Mouse (Mus musculus) lung, embryonic 16.5 days (tissue): ENCODE measurements around the gene Tmem202. TPM values are rescaled to one million over a fixed set of nuclear protein-coding genes. Genes with fewer than 3 reads are reported as not detected.

ENCODE experiments used
- ATAC-seq: fragments of 200-750 bp; cut with Nextera tagmentation; 2 replicates; pipeline ENCODE4 v1.8.0; 2017; ENCODE audit warnings: low read depth, mild to moderate bottlenecking, moderate library complexity
- H3K27ac ChIP-seq: fragments of 300-500 bp; sonication (generic); 2 replicates; pipeline ENCODE4 v1.5.1; 2014; ENCODE audit warnings: mild to moderate bottlenecking, control low read depth, low read length
- H3K27me3 ChIP-seq: fragments of 300-500 bp; sonication (generic); 2 replicates; pipeline ENCODE4 v1.6.1; 2014; ENCODE audit warnings: low read depth, low read length, mixed read lengths; ENCODE audit not compliant: control insufficient read depth, insufficient read depth
- H3K36me3 ChIP-seq: fragments of 300-500 bp; sonication (generic); 2 replicates; pipeline ENCODE4 v1.6.1; 2014; ENCODE audit warnings: low read length; ENCODE audit not compliant: control insufficient read depth, insufficient read depth
- H3K4me1 ChIP-seq: fragments of 300-500 bp; sonication (generic); replicated peaks from 2 replicates; pipeline ENCODE4 v1.6.1; 2014; ENCODE audit warnings: low read length, mixed read lengths; ENCODE audit not compliant: control insufficient read depth, insufficient read depth
- H3K4me2 ChIP-seq: fragments of 300-500 bp; sonication (generic); 2 replicates; pipeline ENCODE4 v1.6.1; 2014; ENCODE audit warnings: low read depth, low read length, control low read depth
- H3K4me3 ChIP-seq: fragments of 300-500 bp; sonication (generic); 2 replicates; pipeline ENCODE4 v1.5.1; 2014; ENCODE audit warnings: mild to moderate bottlenecking, low read length, control low read depth
- H3K9ac ChIP-seq: fragments of 300-500 bp; sonication (generic); 2 replicates; pipeline ENCODE4 v1.6.1; 2014; ENCODE audit warnings: low read length, control low read depth
- H3K9me3 ChIP-seq: fragments of 300-500 bp; sonication (generic); 2 replicates; pipeline ENCODE4 v1.6.1; 2016; ENCODE audit warnings: low read length; ENCODE audit not compliant: control insufficient read depth
- WGBS: fragments of 180-500 bp; shearing (Covaris S2); extraction: QIAGEN DNeasy Blood & Tissue Kit; methylation state at CpG from one replicate; pipeline ENCODE4 v1.1.7; 2014; 5-methylcytosine and 5-hydroxymethylcytosine counted together
- polyA plus RNA-seq: library from polyadenylated mRNA; unstranded; fragments of >200 nt; fragmentation: Nextera tagmentation; extraction: Ambion mirVana; gene quantifications from 2 replicates; pipeline ENCODE4 v1.2.1, GENCODE M21; 2015

Gene Tmem202
- polyA plus RNA-seq, 1 experiment from 2014 or later: not detected

DNA sequence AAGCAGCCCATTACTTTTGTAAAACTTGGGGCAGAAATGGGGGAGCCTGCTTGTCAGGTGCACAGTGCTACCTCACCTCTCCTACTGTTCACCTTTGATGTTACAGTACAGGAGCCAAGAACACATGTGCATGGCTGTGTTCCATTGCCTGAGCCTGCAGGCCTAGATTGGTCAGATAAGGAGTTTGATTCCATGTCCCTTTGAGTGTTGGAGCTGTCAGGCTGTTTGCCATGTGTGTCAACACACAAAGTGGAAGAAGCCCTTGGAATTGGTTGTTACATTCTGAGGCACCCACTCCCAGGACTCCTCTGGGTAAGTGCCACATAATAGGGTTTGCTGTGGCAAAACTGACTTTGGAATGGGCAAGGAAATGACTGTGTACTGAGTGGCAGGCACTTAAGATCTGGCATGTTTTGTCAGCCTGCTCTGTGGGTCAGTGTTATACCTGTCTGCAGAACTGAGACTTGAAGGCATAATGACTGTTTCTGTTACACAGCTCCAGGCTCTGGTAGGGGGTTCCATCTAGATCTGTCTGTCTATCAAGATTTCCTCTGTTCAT, 3.2 kb upstream of the Tmem202 start:
- H3K9ac ChIP-seq: 0 out of 2 replicates have a peak overlapping the region, but pooled peaks have one; percentile 5
- no peak overlapping the region for H3K4me2 ChIP-seq
- peaks cover 17% of the 10 kb centered on the region for H3K4me1 ChIP-seq
- no peak overlapping the region for H3K27ac ChIP-seq
- H3K36me3 ChIP-seq: no peaks in the 10 kb centered on the region
- H3K4me3 ChIP-seq: no peak overlapping the region
- no peaks in the 10 kb centered on the region for H3K9me3 ChIP-seq
- ATAC-seq: no peak
- no peaks in the 10 kb centered on the region for H3K27me3 ChIP-seq

DNA sequence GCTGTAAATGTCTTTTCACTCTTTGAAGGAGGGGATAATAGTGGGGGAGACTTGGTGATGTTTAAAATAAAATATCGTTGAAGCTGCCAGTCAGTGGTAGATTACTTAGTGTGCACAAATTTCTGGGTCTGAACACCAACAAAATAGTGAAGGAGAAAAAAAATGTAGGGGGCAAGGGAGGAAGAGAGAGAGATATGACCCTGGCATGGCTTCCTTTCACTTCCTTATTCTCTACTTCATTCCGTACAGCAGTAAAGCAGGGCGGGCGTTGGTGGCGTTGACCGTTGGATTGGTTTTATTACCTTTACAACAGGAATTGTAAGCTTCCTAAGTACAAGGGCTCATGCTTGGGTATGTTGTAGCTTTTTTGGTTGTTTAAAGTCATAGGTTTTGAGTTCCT, 2.0 kb upstream of the Tmem202 start:
- Histone ChIP-seq H3K27me3 (no peaks in the 10 kb centered on the region), H3K9ac (no peak overlapping the region), H3K4me3 (no peak overlapping the region), H3K9me3 (no peaks in the 10 kb centered on the region), H3K27ac (no peak overlapping the region), H3K4me1 (peaks cover 17% of the 10 kb centered on the region), H3K36me3 (no peaks in the 10 kb centered on the region), H3K4me2 (no peak overlapping the region)
- no peak for ATAC-seq
- 92% methylated on average over 6 of the region's 6 CpGs for WGBS

DNA sequence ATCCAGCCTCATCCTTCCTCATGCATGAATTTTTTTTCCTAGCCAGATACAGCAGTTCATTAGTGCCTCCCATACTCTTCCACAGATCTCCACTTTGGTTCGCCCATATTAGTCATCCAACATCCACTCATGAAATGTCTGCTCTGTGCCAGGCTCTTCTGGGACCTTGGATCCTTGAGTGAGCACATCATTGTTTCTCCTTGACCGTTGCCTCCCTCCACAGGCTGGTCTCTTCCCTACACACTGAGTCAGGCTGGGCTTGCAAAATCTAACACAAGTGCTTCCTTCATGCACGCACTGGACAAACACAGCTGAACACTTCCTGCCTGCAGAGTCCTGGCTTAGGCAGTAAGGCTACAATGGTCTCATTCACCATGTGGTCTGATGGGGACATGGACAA, 2.0 kb downstream of the Tmem202 start:
- H3K4me2 ChIP-seq: no peak overlapping the region
- ATAC-seq: no peak
- no peak overlapping the region for H3K27ac ChIP-seq
- WGBS: 52% methylated on average over 3 of the region's 3 CpGs
- H3K4me1 ChIP-seq: peaks cover 17% of the 10 kb centered on the region
- H3K27me3 ChIP-seq: no peaks in the 10 kb centered on the region
- H3K9me3 ChIP-seq: no peaks in the 10 kb centered on the region
- no peaks in the 10 kb centered on the region for H3K36me3 ChIP-seq
- H3K4me3 ChIP-seq: no peak overlapping the region
- no peak overlapping the region for H3K9ac ChIP-seq

GRCm38 (mm10) chr9:59533889-59534288, 5.8 kb downstream of the Tmem202 start:
- Histone ChIP-seq H3K4me3 (no peak overlapping the region), H3K36me3 (no peaks in the 10 kb centered on the region), H3K27ac (no peak overlapping the region), H3K27me3 (no peaks in the 10 kb centered on the region), H3K4me1 (no peaks in the 10 kb centered on the region), H3K9me3 (no peaks in the 10 kb centered on the region), H3K4me2 (no peak overlapping the region), H3K9ac (no peak overlapping the region)
- ATAC-seq: no peak
- 61% methylated on average over 4 of the region's 4 CpGs for WGBS

GRCm38 (mm10) chr9:59533422-59533821, 6.2 kb downstream of the Tmem202 start:
- no peak for ATAC-seq
- Histone ChIP-seq H3K4me1 (no peaks in the 10 kb centered on the region), H3K4me3 (no peak overlapping the region), H3K9me3 (no peaks in the 10 kb centered on the region), H3K9ac (no peak overlapping the region), H3K27ac (no peak overlapping the region), H3K36me3 (no peaks in the 10 kb centered on the region), H3K4me2 (no peak overlapping the region), H3K27me3 (no peaks in the 10 kb centered on the region)
- 60% methylated on average over 2 of the region's 2 CpGs for WGBS

GRCm38 (mm10) chr9:59531645-59532044, 8.0 kb downstream of the Tmem202 start:
- no peaks in the 10 kb centered on the region for H3K9me3 ChIP-seq
- no peaks in the 10 kb centered on the region for H3K27me3 ChIP-seq
- H3K36me3 ChIP-seq: no peaks in the 10 kb centered on the region
- H3K4me2 ChIP-seq: no peak overlapping the region
- no peak overlapping the region for H3K9ac ChIP-seq
- WGBS: 47% methylated on average over 5 of the region's 5 CpGs
- H3K27ac ChIP-seq: no peak overlapping the region
- no peak overlapping the region for H3K4me3 ChIP-seq
- ATAC-seq: no peak
- H3K4me1 ChIP-seq: no peaks in the 10 kb centered on the region

DNA sequence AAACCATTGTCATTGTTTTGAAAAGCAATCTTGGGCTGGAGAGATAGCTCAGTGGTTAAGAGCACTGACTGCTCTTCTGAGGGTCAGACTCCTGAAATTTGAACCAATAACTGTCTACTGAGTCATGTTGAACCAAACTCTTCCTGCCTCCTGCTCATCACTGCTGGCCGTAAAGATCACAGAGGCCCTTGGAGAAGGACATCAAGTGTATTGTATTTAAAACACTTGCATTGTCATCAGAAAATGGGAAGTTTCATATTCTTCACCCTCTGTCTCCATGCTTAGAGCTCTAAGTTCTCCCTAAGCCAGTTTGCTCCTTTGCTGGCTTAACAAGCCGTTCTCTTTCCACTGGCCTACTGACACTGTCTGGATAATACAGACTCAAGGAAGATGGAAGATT, 11.4 kb downstream of the Tmem202 start:
- H3K36me3 ChIP-seq: no peaks in the 10 kb centered on the region
- H3K27me3 ChIP-seq: no peaks in the 10 kb centered on the region
- H3K9ac ChIP-seq: no peak overlapping the region
- H3K27ac ChIP-seq: no peak overlapping the region
- no peaks in the 10 kb centered on the region for H3K4me1 ChIP-seq
- H3K4me3 ChIP-seq: no peak overlapping the region
- H3K4me2 ChIP-seq: no peak overlapping the region
- 82% methylated on average over 2 of the region's 2 CpGs for WGBS
- H3K9me3 ChIP-seq: no peaks in the 10 kb centered on the region
- ATAC-seq: no peak

GRCm38 (mm10) chr9:59527580-59527979, 12.1 kb downstream of the Tmem202 start:
- no peak for ATAC-seq
- no peak overlapping the region for H3K27ac ChIP-seq

DNA sequence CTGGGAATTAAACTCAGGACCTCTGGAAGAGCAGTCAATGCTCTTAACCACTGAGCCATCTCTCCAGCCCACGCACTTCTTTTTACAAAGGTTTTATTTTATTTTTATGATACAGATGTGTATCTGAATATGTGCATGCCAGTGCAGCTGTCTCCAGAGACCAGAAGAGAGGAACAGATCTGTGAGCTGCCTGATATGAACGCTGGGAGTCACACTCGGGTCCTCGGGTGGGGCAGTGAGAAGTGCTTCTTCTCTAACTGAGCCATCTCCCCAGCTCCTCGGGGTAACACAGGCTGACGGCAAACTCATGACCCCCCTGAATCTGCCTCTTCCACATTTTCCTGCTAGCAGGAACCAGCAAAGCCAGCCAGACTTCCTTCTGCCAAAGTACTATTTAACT, 12.9 kb downstream of the Tmem202 start:
- H3K9me3 ChIP-seq: no peaks in the 10 kb centered on the region
- WGBS: 73% methylated on average over 6 of the region's 6 CpGs
- H3K4me3 ChIP-seq: no peak overlapping the region
- no peak overlapping the region for H3K9ac ChIP-seq
- no peaks in the 10 kb centered on the region for H3K27me3 ChIP-seq
- H3K36me3 ChIP-seq: no peaks in the 10 kb centered on the region
- H3K4me1 ChIP-seq: no peaks in the 10 kb centered on the region
- H3K27ac ChIP-seq: no peak overlapping the region
- no peak for ATAC-seq
- no peak overlapping the region for H3K4me2 ChIP-seq

More at GRCm38 (mm10) chr9:59527580-59527979, 12.1 kb downstream of the Tmem202 start:
- no peak overlapping the region for H3K9ac ChIP-seq
- WGBS: 81% methylated on average over 3 of the region's 3 CpGs
- no peak overlapping the region for H3K4me3 ChIP-seq
- no peak overlapping the region for H3K4me2 ChIP-seq
- no peaks in the 10 kb centered on the region for H3K36me3 ChIP-seq
- H3K9me3 ChIP-seq: no peaks in the 10 kb centered on the region
- H3K4me1 ChIP-seq: no peaks in the 10 kb centered on the region
- H3K27me3 ChIP-seq: no peaks in the 10 kb centered on the region

GRCm38 (mm10) chr9:59522906-59523305, 16.7 kb downstream of the Tmem202 start:
- H3K9me3 ChIP-seq: no peaks in the 10 kb centered on the region
- no peaks in the 10 kb centered on the region for H3K36me3 ChIP-seq
- no peak overlapping the region for H3K9ac ChIP-seq
- H3K27ac ChIP-seq: no peak overlapping the region
- no peaks in the 10 kb centered on the region for H3K27me3 ChIP-seq
- 19% methylated on average over 4 of the region's 4 CpGs for WGBS
- 0 out of 2 replicates have a peak, but pooled peaks have one; percentile 23 for ATAC-seq
- H3K4me1 ChIP-seq: no peaks in the 10 kb centered on the region
- H3K4me3 ChIP-seq: no peak overlapping the region
- no peak overlapping the region for H3K4me2 ChIP-seq
